Mouse (Mus musculus): Measurements from ENCODE around the gene Ccdc142.

The Ccdc142 gene

DNA sequence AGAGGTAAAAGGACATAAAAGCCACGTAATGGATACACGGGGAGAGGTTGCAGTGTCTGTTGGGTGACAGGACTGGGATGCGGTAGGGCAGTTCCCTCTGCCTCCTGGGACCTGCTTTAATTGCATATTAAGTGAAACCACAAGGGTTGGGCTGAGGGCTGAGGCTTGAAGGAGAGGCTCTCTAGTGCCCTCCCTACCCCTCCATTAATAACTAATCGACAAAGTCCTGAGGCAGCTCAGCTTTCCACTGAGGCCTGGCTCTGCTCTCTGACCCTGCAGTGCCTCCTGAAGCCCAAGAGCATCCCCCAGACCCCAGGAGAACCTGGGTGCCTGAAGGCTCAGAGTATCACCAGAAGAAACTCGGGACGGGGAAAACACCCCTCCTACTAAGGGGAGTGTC lies 16.9 kb upstream of the Ccdc142 start:
- in situ Hi-C loops (cut with MboI, MseI) = no loop called here

DNA sequence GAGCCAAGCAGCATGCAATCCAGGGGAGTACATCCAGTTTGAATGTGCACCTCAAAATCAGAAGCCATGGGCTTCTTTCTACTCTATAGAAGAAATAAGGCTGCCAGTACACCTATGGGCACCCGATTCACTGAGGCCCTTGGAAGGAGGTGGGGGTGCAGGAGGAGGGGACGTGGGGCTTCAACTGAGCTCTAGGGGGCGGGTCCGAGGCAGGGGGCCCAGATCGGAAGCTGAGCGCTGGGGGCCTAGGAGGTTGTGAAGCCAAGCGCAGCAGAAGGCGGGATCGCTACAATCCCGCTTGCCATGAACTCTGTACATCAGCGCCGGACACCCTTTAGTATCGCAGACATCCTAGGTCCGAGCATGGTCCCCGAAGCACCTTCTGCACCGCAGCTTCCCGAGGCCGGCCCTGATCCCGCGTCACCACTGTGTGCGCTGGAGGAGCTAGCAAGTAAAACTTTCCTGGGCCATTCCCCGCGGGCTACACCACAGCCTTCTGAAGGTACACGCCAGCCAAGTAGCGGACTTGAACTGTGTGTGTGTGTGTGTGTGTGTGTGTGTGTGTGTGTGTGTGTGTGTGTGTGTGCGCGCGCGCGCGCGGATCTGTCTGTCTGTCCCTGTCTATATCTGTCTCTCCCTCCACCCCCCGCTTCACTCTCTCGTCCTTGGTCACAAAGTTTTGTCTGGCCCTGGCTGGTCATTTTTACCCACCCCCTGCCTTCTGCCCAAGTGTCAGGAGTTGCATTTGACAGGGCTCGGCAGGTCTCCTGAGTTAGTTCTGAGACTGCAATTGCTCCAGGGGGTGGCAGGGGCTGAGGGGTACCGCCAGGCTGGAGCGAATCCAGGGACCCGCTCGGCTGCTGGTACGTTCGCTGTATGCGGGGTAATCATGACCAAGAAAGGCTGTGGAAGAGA lies 15.0 kb upstream of the Ccdc142 start, which contains the start of gene Lbx2:
TSS of gene Lbx2 (plus strand) at position 247 of the 915 bp plus-strand sequence.
- in situ Hi-C loops (cut with MboI, MseI) = no loop called here

DNA sequence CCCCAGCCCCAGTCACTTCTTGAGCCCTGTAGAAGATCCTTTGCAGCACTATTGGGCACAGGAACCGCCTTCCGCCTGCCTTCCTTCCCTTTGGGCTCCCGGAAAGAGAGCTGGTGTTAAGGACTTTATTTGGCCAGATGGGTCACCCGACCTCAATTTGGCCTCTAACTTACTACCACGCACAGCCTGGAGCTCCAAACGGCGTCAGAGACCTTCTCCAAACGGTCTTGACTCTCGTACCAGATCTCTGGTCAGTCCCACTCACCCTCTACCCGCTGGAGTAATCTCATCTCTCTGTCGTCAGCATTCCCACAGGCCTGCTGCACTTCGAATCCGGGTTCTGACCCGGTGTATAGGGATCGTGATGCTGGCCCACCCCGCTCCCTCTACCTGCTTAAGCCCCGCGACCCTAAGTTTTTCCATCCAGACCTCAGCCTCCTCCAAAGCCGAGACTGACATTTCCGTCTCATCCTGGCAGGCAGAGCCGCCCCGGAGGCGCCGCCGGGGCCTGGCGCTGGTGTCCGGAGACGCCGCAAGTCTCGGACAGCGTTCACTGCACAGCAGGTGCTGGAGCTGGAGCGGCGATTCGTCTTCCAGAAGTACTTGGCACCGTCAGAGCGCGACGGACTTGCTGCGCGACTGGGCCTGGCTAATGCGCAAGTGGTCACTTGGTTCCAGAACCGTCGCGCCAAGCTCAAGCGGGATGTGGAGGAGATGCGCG lies 14.0 kb upstream of the Ccdc142 start:
- in situ Hi-C loops (cut with MboI, MseI) = no loop called here

DNA sequence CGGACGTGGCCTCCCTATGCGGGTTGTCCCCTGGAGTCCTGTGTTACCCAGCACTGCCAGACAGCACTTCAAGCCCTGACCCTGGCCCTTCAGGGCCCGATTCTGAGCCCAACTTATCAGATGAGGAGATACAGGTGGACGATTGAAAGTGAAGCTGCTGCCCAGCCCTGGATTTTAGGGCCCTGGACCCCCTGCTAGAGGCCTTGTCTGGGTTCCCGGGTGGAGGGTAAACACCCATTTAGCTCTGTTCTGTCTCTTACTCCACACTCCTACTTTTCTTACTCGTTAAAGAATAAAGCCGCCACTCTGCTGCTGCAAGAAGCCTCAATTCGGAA lies 13.5 kb upstream of the Ccdc142 start:
- in situ Hi-C loops (cut with MboI, MseI) = no loop called here

DNA sequence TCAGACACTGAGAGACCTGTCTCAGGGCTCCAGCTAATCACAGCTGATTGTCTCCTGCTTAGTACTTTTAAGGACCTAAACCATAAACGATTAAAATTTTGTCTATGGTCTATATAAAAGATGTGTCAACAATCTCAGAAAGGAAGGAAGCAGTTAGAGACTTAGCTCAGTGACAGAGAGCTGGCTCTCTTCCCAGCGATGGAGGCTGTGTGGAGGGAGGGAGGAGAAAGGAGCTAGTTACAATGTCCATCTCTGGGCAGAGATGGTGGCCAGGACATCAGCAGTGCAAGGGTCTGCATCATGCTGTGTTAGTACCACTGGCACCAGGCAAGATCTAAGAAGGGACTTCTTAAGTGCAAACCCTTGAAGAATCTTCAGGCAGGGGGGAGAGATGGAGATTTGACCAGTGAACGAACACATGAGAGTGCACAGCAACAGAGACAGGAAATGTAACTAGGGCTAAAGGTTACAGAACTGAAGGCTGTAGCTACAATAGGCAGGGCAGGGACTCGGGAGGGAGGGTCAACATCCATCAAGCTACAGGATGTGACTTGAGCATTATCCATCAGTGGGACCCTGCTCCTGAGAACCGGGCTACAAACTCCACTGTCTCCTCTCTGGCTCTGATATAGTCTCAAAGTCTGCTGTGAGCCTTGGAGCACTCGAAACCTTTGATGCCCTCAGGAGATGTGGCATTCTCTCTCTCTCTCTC lies 8.8 kb upstream of the Ccdc142 start:
- in situ Hi-C loops (cut with MboI, MseI) = no loop called here

DNA sequence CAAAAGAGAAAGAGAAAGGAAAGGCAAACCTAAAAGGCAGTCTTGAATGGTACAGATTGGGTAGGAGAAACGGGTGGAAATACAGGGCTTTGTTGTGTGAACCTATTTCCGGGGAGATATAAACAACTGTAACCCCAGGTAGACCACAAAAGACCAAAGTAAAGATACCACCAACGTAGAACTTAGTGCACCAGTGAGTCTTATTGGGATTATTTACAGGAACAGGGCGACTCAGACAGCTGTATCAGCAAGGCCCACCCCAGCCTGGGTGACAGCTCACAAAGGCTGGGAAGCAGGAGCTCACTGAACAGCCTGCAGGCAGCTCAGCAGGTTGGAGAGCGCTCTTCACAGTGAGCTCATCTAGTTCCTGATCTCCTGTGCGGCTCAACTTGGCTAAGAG lies 5.4 kb upstream of the Ccdc142 start:
- in situ Hi-C loops (cut with MboI, MseI) = loop anchor here (5.0 kb wide), 1 partner anchor 99 kb away; no protein-coding TSS in a partner anchor

DNA sequence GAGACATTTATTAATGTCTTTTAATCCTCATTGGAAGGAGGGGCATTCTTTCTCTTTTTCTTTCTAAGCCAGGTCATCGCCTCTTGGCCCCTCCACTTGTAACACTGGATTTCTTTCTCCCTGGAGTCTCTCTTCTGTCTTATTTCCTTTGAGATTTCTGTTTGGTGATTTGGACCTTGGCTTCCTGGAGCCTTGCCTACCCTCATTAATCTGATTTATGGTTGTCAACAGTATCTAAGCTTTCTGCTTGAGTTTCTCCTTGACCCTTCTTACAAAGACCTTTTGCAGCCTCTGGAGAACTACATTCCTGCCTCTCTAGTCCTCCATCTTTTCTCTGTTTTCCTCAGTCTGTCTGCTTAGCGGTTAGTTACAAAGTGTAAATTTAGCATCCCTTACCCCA lies 3.0 kb upstream of the Ccdc142 start:
- in situ Hi-C loops (cut with MboI, MseI) = loop anchor here (5.0 kb wide), 1 partner anchor 101 kb away; no protein-coding TSS in a partner anchor

DNA sequence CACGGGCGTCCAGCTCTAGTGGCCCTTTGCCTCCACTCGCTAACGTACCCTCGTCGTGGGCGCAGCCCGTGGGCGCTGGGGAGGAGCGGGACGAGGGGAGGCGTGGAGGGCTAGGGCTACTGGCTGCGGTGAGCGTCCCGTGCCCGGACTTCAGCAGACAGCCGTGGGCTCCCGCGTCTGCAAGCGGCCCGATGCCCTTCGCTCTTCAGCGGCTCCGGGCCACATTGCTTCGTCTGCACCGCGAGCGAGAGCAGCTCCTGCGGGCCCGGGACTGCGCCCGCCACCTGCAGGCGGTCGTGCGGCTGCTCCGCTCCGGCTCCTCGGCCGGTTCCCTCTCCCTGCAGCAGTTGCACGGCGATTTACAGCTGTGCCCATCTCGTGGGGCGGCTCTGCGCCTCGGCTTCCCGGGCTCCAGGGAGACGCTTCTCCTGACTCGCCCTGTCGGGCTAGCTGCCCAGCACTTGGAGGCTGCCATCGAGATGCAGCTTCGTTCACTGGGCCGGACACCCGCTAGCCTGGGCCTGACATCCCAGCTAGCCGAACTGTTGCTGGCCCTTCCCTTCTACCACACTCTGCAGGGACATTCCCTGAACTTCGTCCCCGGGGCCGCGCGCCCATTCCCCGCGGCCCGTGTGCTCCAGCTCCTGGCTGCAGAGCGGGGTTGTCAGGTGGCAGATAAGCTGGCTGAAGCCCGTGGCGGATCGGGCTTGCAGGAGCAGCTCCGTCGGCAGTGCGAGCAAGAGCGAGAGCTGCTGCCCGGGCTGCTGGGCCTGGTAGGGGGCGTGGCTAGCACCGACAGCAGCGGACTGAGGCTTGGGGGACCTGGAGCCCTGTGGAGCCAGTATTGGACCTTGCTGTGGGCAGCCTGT lies 521 bp downstream of the Ccdc142 start:
- in situ Hi-C loops (cut with MboI, MseI) = loop anchor here (5.0 to 10.0 kb wide), 2 partner anchors 190 to 357 kb away; no protein-coding TSS in a partner anchor

DNA sequence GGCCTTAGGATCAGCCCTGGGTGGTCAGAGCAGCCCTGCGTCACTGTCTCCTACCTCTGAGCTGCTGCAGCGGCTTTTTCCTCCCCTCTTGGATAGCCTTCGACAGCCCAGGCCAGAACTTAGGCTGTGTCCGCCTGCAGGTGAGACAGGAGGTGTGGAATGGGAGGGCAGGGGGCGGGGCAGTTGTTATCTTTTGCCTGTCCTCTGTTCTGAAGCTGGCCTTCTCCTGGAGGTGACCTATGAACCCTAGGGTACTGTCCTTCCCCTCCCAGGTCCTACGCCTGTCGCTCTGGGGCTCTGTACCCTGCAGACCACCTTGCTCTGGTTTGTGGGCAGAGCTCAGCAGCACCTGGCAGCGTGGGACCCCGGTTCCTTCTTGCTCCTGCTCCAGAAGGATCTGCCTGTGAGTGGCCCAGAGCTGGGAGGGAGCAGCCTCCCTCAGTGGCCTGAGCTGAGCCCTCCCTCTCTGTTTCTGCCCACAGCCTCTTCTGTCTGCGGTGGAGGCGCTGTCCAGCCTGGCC lies 1.8 kb downstream of the Ccdc142 start:
- in situ Hi-C loops (cut with MboI, MseI) = loop anchor here (5.0 to 10.0 kb wide), 2 partner anchors 191 to 358 kb away; no protein-coding TSS in a partner anchor

DNA sequence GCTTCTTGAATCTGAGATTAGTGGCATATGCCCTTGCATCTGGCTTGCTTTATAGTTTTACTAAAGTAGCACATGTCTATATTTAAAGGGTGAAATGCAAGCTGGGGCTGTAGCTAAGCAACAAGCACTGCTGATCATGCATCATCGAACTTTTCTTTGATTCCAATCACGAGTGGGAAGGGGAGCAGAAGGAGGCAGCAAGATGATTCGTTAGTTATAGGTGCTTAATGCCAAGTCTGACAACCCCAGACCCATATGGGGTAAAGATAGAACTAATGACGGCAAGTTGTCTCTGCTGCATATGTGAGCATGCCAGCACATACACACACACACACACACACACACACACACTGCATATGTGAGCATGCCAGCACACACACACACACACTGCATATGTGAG lies 2.8 kb downstream of the Ccdc142 start:
- in situ Hi-C loops (cut with MboI, MseI) = loop anchor here (5.0 to 10.0 kb wide), 2 partner anchors 192 to 359 kb away; no protein-coding TSS in a partner anchor

DNA sequence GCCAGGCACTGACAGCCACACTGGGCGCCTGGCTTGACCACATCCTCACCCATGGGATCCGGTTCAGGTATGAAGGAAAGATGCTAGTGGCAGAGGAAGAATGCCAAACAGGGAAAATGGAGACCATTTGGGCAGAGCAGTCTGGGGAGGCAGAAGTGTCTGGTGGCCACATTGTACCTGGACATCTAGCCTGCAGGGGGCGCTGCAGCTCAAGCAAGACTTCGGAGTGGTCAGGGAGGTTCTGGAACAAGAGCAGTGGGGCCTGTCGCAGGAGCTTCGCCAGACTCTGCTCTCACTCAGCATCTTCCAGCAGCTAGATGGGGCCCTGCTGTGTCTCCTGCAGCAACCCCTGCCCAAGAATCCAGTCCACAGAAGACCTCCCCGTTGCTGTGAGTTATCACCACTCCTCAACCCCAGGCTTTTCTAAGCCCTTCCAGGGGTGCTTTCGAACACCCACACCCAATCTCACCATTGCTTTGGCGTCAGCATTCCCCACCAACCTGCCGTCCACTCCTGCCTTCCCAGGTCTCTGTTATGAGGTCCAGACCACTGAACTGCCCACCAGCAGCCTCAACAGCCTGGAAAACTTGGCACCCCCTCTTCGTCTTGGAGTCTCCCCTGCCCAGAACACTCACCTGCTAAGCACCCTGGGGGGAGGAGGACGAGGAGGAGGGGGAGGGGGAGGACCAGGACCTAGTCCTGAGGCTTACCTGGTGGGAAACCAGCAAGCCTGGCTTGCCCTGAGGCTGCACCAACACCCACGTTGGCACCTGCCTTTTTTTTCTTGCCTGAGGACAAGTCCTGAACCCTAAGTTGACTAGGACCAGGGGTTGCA lies 6.4 kb downstream of the Ccdc142 start:
- in situ Hi-C loops (cut with MboI, MseI) = loop anchor here (5.0 to 10.0 kb wide), 2 partner anchors 50 to 363 kb away; partner anchors contain the start of genes 1700003E16Rik and Wdr54

DNA sequence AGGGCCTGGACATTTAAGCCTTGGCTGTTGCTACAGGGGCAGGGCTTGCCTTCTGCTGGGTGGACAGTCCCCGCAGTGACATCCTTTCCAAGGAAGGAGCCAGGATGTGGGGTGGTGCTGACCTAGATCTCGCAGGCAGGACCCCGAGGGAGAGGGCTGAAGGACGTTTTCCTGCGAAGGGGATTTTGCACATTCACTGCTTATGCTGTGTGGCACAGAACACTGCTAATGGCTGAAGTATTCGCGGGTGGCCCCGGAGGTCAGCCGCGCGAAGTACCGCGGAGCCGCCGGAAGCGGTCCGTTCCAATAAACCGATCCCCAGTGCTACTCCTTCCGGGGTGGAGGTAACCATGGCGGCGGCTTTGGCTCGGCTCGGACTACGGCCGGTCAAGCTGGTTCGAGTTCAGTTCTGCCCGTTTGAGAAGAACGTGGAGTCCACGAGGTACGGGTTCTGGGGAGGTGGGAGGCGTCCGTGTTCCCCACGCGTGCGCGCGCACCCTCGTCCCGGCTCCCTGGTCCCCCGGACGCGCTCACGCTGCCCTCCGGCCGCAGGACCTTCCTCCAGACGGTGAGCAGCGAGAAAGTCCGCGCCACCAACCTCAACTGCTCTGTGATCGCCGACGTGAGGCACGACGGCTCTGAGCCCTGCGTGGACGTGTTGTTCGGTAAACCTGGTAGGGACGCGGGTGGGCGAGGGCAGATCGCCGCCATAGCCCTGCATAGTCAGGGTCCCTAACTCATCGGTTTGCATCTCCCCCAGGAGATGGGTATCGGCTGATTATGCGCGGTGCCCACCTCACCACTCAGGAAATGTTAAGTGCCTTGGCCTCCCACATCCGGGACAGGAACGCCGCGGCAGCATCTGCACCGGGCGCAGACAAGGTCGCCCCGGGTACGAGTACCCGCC lies 7.6 kb downstream of the Ccdc142 start, which contains the start of gene Mrpl53:
TSS of gene Mrpl53 (plus strand) at position 279 of the 907 bp plus-strand sequence.
- in situ Hi-C loops (cut with MboI, MseI) = loop anchor here (5.0 to 10.0 kb wide), 2 partner anchors 48 to 364 kb away; partner anchors contain the start of genes 1700003E16Rik and Wdr54

DNA sequence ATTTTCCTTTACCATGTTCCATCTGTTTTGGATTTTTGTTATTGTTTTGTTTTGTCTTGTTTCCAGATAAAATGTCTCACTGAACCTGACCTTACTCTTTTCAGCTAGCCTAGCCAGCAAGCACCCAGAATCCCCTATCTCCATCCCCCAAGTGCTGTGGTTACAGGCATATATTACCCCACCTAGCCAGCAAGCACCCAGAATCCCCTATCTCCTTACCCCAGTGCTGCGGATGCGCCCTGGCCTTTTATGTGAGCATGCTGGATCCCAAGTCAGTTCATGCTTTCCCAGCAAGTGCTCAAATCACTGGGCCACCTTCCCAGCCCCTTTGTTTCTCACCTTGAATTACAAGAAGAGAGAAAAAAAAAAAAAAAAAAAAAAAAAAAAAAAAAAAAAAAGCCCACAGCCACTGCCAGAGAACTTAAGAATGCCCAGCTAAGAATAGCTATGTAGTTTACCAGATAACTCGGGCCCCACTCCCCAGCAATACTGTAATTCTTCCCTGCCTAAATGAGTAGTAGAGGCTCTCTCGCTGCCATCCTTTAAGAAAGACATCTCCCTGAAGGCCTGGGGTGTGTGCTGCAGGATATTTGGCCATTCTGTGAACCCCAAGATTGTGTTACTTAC lies 10.2 kb downstream of the Ccdc142 start:
- in situ Hi-C loops (cut with MboI, MseI) = no loop called here

DNA sequence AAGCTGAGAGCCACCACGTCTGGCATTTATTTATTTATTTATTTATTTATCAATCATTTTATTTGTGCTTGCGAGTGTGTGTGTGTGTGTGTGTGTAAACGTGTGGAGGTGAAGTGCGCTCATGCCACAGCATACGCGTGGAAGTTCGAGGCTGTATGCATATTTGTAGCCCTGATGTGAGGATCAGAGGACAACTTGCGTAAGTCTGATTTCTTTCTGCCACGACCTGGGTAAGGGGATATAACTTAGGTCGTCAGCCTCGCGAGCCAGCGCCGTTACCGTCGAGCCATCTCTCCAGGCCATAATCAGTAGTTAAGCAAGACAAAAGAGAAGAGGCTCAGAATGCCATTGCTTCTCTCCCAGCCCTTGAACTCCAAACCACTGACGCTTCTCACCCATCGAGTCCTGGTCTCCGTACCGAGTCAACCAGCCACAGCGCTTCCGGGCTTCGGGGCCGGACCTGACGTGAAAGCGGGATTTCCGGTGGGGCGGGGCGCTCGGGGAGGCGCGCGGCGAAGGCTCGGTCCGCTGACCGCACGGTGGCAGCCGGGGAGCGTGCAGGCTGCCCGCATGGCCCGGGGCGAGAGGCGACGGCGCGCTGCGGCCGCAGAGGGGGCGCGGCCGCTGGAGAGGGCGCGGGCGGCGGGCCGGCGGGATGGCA lies 13.7 kb downstream of the Ccdc142 start, which contains the start of gene Mogs:
TSS of gene Mogs (plus strand) at position 486 of the 661 bp plus-strand sequence.
- in situ Hi-C loops (cut with MboI, MseI) = no loop called here

DNA sequence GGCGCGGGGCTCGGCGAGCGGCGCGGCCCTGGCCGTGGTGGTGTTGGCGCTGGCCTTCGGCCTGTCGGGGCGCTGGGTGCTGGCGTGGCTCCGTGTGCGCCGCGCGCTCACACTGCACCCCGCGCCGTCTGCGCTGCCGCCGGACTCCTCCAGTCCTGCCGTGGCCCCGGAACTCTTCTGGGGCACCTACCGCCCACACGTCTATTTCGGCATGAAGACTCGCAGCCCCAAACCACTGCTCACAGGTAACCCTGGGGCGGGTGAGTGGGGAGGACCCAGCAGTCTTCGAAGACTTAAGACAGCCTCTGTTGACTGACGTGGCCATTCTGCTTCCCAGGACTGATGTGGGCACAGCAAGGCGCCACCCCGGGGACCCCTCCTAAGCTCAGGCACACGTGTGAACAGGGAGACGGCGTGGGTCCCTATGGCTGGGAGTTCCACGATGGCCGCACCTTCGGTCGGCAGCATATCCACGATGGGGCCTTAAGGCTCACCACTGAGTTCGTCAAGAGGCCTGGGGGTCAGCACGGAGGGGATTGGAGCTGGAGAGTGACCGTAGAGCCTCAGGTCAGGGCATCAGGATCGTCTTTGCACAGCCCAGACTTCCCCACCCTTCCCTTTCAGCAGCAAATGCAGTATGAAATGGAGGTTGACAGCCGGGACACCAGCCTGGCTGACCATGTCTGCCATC lies 14.4 kb downstream of the Ccdc142 start:
- in situ Hi-C loops (cut with MboI, MseI) = no loop called here

DNA sequence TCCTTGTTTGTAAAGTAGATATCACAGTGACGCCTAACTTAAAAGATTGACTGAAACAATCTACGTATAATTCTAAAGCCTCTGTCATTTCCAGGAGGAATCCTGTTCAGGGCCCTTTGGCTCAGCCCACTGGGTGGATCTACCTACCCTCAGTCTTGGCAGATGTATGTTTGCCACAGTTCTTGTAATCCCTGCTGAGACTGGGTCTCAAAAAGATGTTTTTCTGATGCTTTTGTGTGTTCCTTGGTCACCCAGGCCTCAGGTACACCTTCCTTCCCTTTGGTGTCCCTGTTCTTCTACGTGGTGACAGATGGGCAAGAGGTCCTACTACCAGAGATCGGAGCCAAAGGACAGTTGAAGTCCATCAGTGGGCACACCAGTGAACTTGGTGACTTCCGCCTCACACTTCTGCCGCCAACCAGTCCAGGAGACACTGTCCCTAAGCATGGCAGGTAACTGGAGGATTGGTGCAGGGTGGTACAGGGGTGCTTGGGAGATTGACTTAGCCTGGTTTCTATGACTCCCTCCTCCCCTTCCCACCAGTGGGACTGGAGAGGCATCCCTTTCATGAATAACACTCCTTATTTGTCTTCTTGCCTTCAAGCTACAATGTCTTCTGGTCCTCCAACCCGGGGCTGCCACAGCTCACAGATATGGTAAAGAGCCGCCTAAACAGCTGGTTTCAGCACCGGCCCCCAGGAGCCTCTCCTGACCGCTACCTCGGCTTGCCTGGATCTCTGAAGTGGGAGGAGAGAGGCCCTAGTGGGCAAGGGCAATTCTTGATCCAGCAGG lies 15.2 kb downstream of the Ccdc142 start:
- in situ Hi-C loops (cut with MboI, MseI) = no loop called here
